Mouse (Mus musculus) E14TG2a.4 (cell line): ENCODE measurements around the gene Actr1a.

Experiments used
- CTCF ChIP-seq: conservative IDR thresholded peaks from 2 replicates; pipeline ENCODE4 v1.5.1; 2014; ENCODE audit warnings: low read length
- NANOG ChIP-seq: IDR thresholded peaks from 2 replicates; pipeline ENCODE4 v1.6.1; 2014; ENCODE audit warnings: borderline replicate concordance, low read length, mixed read lengths

GRCm38 (mm10) chr19:46339287-46339971 is 56.1 kb downstream of the Actr1a start:
- TF ChIP-seq NANOG (no peak), CTCF (no peak)
